Mouse (Mus musculus) kidney, embryonic 16.5 days (tissue): ENCODE measurements around the gene Ddx54. TPM values are rescaled to one million over a fixed set of nuclear protein-coding genes. Genes with fewer than 3 reads are reported as not detected.

Experiments used
- ATAC-seq: fragments of 200-750 bp; cut with Nextera tagmentation; 2 replicates; pipeline ENCODE4 v1.8.0; 2017; ENCODE audit warnings: moderate TSS enrichment; ENCODE audit not compliant: low FRiP score, low TSS enrichment
- H3K27ac ChIP-seq: fragments of 300-500 bp; sonication (generic); 2 replicates; pipeline ENCODE4 v1.5.1; 2014; ENCODE audit warnings: low read length
- H3K27me3 ChIP-seq: fragments of 300-500 bp; sonication (generic); 2 replicates; pipeline ENCODE4 v1.6.1; 2014; ENCODE audit warnings: low read length, control low read depth, mixed read lengths; ENCODE audit not compliant: insufficient read depth
- H3K36me3 ChIP-seq: fragments of 300-500 bp; sonication (generic); 2 replicates; pipeline ENCODE4 v1.6.1; 2014; ENCODE audit warnings: low read length, control low read depth, mixed read lengths; ENCODE audit not compliant: insufficient read depth
- H3K4me1 ChIP-seq: fragments of 300-500 bp; sonication (generic); 2 replicates; pipeline ENCODE4 v1.6.1; 2014; ENCODE audit warnings: low read length, control low read depth, mixed read lengths; ENCODE audit not compliant: insufficient read depth
- H3K4me2 ChIP-seq: fragments of 300-500 bp; sonication (generic); replicated peaks from 2 replicates; pipeline ENCODE4 v1.6.1; 2014; ENCODE audit warnings: low read depth, low read length
- H3K4me3 ChIP-seq: fragments of 300-500 bp; sonication (generic); 2 replicates; pipeline ENCODE4 v1.5.1; 2014; ENCODE audit warnings: mild to moderate bottlenecking, low read length
- H3K9ac ChIP-seq: fragments of 300-500 bp; sonication (generic); replicated peaks from 2 replicates; pipeline ENCODE4 v1.6.1; 2014; ENCODE audit warnings: low read length
- H3K9me3 ChIP-seq: fragments of 300-500 bp; sonication (generic); 2 replicates; pipeline ENCODE4 v1.6.1; 2016; ENCODE audit warnings: low read length, control low read depth
- WGBS: fragments of 180-500 bp; shearing (Covaris S2); extraction: QIAGEN DNeasy Blood & Tissue Kit; methylation state at CpG from one replicate; pipeline ENCODE4 v1.1.7; 2014; 5-methylcytosine and 5-hydroxymethylcytosine counted together
- polyA plus RNA-seq: library from polyadenylated mRNA; unstranded; fragments of >200 nt; fragmentation: Nextera tagmentation; extraction: Ambion mirVana; gene quantifications from 2 replicates; pipeline ENCODE4 v1.2.1, GENCODE M21; 2015

Ddx54 gene
- polyA plus RNA-seq, 1 experiment from 2014 or later = 53.7 TPM

- no peak overlapping the region for H3K4me2 ChIP-seq
- no peaks in the 10 kb centered on the region for H3K4me1 ChIP-seq
- no peaks in the 10 kb centered on the region for H3K27me3 ChIP-seq
- H3K27ac ChIP-seq = no peak overlapping the region
- 68% methylated on average over 18 of the region's 18 CpGs for WGBS
- H3K9me3 ChIP-seq = peaks cover 4% of the 10 kb centered on the region; the same call in 1 of the 2 replicates
- no peak overlapping the region for H3K9ac ChIP-seq
- no peak overlapping the region for H3K4me3 ChIP-seq
- no peak for ATAC-seq
- peaks cover 89% of the 10 kb centered on the region for H3K36me3 ChIP-seq
Measured at GRCm38 (mm10) chr5:120620375-120621077, 8.0 kb downstream of the Ddx54 start.

DNA sequence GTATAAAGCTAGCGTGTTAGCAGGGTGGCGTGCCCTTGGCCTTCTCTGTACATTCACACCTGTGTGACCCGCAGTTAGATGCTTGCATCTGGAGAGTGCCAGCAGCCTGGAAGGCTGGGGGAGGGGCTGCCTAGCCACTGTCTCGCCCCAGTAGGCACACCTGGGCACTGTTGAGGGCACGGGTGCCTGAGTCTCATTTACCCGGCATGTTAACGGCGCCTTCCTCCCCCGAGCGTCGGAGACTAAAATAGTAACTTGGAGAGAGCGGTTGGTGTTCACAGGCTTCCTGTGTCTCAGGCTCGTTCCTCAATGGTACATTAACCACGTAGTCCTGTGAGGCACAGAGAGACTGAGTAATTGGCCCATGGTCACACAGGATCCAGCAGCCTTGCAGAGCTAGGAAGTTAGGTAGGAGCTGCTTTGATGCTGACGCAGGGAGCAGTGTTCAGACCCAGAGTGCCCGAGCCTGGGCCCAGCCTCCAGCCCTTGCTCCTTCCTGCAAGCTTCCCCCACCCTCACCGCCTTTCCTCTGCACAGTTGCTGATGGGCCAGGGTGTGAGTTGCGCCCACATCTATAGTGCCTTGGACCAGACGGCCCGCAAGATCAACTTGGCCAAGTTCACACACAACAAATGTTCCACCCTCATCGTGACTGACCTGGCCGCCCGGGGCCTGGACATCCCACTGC lies 8.7 kb downstream of the Ddx54 start:
- WGBS = 78% methylated on average over 23 of the region's 23 CpGs
- no peaks in the 10 kb centered on the region for H3K4me1 ChIP-seq
- H3K36me3 ChIP-seq = peaks cover 91% of the 10 kb centered on the region
- peak; percentile 40; the same call in 1 of the 2 replicates for ATAC-seq
- no peak overlapping the region for H3K9ac ChIP-seq
- no peaks in the 10 kb centered on the region for H3K9me3 ChIP-seq
- H3K27me3 ChIP-seq = no peaks in the 10 kb centered on the region
- H3K4me3 ChIP-seq = no peak overlapping the region
- no peak overlapping the region for H3K4me2 ChIP-seq
- no peak overlapping the region for H3K27ac ChIP-seq

GRCm38 (mm10) chr5:120621846-120622197 lies 9.3 kb downstream of the Ddx54 start:
- H3K9me3 ChIP-seq = no peaks in the 10 kb centered on the region
- no peaks in the 10 kb centered on the region for H3K4me1 ChIP-seq
- no peak overlapping the region for H3K9ac ChIP-seq
- no peak for ATAC-seq
- H3K4me2 ChIP-seq = no peak overlapping the region
- no peaks in the 10 kb centered on the region for H3K27me3 ChIP-seq
- WGBS = 85% methylated on average over 10 of the region's 10 CpGs
- no peak overlapping the region for H3K4me3 ChIP-seq
- no peak overlapping the region for H3K27ac ChIP-seq
- H3K36me3 ChIP-seq = peaks cover 89% of the 10 kb centered on the region

DNA sequence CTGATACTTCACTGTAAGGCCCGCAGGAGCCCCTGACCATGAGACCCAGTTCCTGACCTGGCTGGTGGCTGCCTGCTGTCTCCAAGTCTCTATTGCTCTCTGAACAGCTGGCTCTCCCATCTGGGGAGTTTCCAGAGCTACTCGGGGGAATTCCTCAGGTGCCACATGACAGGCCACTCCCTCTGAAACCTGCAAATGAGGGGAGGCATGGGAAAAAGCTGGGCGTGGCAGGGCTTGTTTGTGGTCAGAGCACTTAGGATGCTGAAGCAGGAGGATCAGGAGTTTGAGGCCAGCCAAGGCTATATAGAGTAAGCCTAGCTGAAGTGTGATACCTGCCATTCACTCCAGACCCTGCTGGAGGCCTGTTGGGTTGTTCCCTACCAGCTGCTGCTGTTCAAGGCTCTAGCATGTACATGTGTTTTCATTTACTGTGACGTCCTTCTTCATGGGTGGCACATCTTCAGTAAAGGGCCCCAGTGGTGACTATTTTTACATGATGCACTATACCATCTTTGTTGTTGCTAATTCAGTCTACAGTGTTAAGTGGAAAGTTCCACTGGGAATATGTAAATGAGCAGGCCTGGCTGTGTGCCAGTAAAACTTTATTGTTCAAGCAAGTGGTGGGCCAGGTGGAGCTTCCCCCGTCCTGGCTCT lies 9.8 kb downstream of the Ddx54 start:
- Histone ChIP-seq H3K36me3 (peaks cover 90% of the 10 kb centered on the region), H3K9me3 (no peaks in the 10 kb centered on the region), H3K27ac (no peak overlapping the region), H3K4me2 (no peak overlapping the region), H3K9ac (no peak overlapping the region), H3K27me3 (no peaks in the 10 kb centered on the region), H3K4me3 (no peak overlapping the region), H3K4me1 (no peaks in the 10 kb centered on the region)
- 75% methylated on average over 5 of the region's 5 CpGs for WGBS
- ATAC-seq = no peak

DNA sequence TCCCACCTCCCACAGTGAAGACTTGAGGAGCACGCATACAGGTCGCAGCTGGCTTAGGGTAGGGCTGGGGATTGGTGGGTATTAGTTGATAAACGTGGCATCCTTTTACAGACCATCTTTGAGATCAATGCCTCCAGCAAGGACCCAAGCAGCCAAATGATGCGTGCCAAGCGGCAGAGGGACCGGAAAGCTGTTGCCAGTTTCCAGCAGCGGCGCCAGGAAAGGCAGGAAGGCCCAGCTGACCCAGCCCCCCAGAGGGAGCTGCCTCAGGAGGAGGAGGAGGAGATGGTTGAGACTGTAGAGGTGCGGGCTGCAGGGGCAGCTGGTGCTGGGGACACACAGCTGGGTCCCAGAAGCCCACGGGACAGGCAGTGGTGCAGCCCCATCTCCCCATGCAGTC lies 11.9 kb downstream of the Ddx54 start:
- 89% methylated on average over 10 of the region's 10 CpGs for WGBS
- no peaks in the 10 kb centered on the region for H3K4me1 ChIP-seq
- H3K27ac ChIP-seq = no peak overlapping the region
- H3K4me3 ChIP-seq = no peak overlapping the region
- H3K9me3 ChIP-seq = no peaks in the 10 kb centered on the region
- ATAC-seq = no peak
- H3K9ac ChIP-seq = no peak overlapping the region; the same call in 1 of the 2 replicates
- H3K27me3 ChIP-seq = no peaks in the 10 kb centered on the region
- H3K4me2 ChIP-seq = no peak overlapping the region
- H3K36me3 ChIP-seq = peaks cover 80% of the 10 kb centered on the region

DNA sequence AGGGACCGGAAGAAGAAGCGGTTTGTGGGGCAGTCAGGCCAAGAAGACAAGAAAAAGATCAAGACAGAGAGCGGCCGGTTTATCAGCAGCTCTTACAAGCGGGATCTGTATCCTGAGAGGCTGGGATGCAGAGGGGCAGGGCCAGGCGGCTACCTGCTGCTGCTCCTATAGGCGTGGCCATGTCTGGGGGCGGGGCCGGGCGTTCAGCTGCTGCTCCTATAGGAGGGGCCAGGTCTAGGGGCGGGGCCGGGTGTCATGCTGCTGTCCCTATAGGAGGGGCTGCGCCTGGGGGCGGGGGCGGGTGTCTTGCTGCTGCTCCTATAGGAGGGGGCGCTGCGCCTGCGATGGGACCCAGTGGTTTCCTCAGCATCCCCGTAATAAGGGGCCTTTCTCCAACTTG lies 13.9 kb downstream of the Ddx54 start:
- Histone ChIP-seq H3K27ac (no peak overlapping the region), H3K4me1 (no peaks in the 10 kb centered on the region), H3K36me3 (peaks cover 64% of the 10 kb centered on the region), H3K4me3 (no peak overlapping the region), H3K27me3 (peaks cover 13% of the 10 kb centered on the region; the same call in 1 of the 2 replicates), H3K9me3 (no peaks in the 10 kb centered on the region), H3K4me2 (no peak overlapping the region), H3K9ac (no peak overlapping the region)
- peak; percentile 55; the same call in 1 of the 2 replicates for ATAC-seq
- WGBS = 38% methylated on average over 19 of the region's 19 CpGs

DNA sequence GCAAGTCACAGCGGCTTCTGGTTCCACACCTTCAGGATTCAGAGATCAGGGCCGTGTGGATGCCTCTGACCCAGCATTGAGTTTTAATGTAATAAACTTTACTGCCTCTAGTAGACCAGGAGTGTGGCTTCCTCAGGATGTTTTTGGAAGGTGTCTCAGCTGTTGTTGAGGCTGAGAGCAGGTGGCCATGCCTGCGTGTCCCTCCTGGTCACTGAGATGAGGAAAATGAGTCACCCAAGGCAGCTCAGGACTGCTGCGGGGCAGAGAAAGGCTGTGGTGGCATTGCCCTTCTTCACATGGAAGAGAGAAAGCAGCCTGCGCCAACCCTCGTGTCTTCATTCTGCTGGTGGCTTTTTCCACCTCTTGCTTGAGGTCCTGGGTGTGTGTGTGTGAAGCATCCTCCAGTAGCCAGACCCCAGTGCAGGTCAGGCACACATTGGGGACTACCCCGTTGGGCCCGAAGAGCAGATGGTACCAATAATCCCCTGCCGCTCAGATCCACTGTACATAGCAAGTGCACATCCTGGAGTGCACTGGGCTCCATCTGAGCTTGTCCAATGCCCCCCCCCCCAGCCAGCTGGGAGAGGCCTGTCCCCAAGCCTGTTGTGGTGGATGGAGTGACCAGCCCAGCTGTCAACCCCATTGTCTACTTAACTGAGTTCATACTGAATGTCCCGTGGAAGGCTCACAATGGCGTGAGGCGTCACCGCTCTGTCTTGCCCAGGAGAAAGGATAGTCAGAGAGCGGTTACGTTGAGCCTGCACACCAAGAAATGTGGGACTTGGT lies 15.2 kb downstream of the Ddx54 start:
- WGBS = 90% methylated on average over 15 of the region's 15 CpGs
- Histone ChIP-seq H3K4me2 (no peak overlapping the region), H3K4me3 (no peak overlapping the region), H3K9me3 (peaks cover 8% of the 10 kb centered on the region), H3K9ac (no peak overlapping the region), H3K27me3 (peaks cover 15% of the 10 kb centered on the region; the same call in 1 of the 2 replicates), H3K4me1 (no peaks in the 10 kb centered on the region), H3K27ac (no peak overlapping the region), H3K36me3 (peaks cover 51% of the 10 kb centered on the region)
- no peak for ATAC-seq

- no peak for ATAC-seq
Measured at GRCm38 (mm10) chr5:120628624-120629023, 16.1 kb downstream of the Ddx54 start.

DNA sequence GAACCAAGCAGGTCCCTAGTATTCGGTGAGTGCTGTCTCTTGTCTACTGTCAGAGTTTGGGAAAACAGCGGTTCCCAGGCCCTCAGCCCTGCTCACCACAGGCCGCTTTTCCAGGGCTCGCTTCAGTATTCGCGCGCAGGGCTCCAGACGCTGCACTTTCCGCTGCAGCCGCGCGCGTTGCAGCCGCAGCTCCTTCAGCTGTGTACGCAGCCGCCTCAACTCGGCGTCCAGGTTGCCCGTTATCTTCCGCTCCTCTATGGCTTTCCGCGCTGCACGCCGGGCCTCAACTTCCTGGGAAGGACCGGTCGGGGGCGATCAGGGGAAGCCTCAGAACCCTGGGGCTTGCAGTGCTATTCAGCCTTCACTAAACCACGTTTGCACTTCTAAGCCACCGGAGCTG lies 18.6 kb downstream of the Ddx54 start:
- Histone ChIP-seq H3K9me3 (peaks cover 8% of the 10 kb centered on the region), H3K27ac (no peak overlapping the region), H3K9ac (0 out of 2 replicates have a peak overlapping the region, but pooled peaks have one; percentile 24), H3K36me3 (peaks cover 19% of the 10 kb centered on the region), H3K27me3 (peaks cover 15% of the 10 kb centered on the region; the same call in 1 of the 2 replicates), H3K4me3 (peak overlapping the region; percentile 21; the same call in 1 of the 2 replicates), H3K4me2 (peak overlapping the region; percentile 51), H3K4me1 (no peaks in the 10 kb centered on the region)
- 6% methylated on average over 29 of the region's 29 CpGs for WGBS
- ATAC-seq = no peak

More at GRCm38 (mm10) chr5:120628624-120629023, 16.1 kb downstream of the Ddx54 start:
- Histone ChIP-seq H3K36me3 (peaks cover 44% of the 10 kb centered on the region), H3K4me3 (no peak overlapping the region), H3K9ac (no peak overlapping the region), H3K4me1 (no peaks in the 10 kb centered on the region), H3K9me3 (peaks cover 8% of the 10 kb centered on the region), H3K4me2 (no peak overlapping the region), H3K27me3 (peaks cover 15% of the 10 kb centered on the region; the same call in 1 of the 2 replicates), H3K27ac (no peak overlapping the region)
- 61% methylated on average over 7 of the region's 7 CpGs for WGBS
